Mouse (Mus musculus) midbrain, postnatal 0 days (tissue): ENCODE results near the gene Dab2ip. TPM values are rescaled to one million over a fixed set of nuclear protein-coding genes. Genes with fewer than 3 reads are reported as not detected.

Experiments used
- ATAC-seq: fragments of 200-750 bp; cut with Nextera tagmentation; 2 replicates; pipeline ENCODE4 v1.8.0; 2017; ENCODE audit warnings: moderate number of reproducible peaks, mild to moderate bottlenecking, moderate TSS enrichment, moderate library complexity; ENCODE audit not compliant: low FRiP score
- DNase-seq: peaks from one replicate; pipeline ENCODE4 v3.0.0-alpha.2; 2015; ENCODE audit warnings: low spot score
- H3K27ac ChIP-seq: fragments of 300-500 bp; sonication (generic); 2 replicates; pipeline ENCODE4 v1.5.1; 2014; ENCODE audit warnings: low read depth, mild to moderate bottlenecking, low read length, mixed read lengths
- H3K27me3 ChIP-seq: fragments of 300-500 bp; sonication (generic); 2 replicates; pipeline ENCODE4 v1.6.1; 2014; ENCODE audit warnings: low read length, control low read depth, mixed read lengths; ENCODE audit not compliant: insufficient read depth
- H3K36me3 ChIP-seq: fragments of 300-500 bp; sonication (generic); 2 replicates; pipeline ENCODE4 v1.6.1; 2014; ENCODE audit warnings: low read length, control low read depth, mixed read lengths; ENCODE audit not compliant: insufficient read depth
- H3K4me1 ChIP-seq: fragments of 300-500 bp; sonication (generic); 2 replicates; pipeline ENCODE4 v1.6.1; 2014; ENCODE audit warnings: mild to moderate bottlenecking, control low read depth, antibody characterized with exemption, low read length, mixed read lengths; ENCODE audit not compliant: insufficient read depth
- H3K4me2 ChIP-seq: fragments of 300-500 bp; sonication (generic); 2 replicates; pipeline ENCODE4 v1.6.1; 2014; ENCODE audit warnings: low read depth, mild to moderate bottlenecking, low read length, mixed read lengths; ENCODE audit not compliant: poor library complexity, severe bottlenecking
- H3K4me3 ChIP-seq: fragments of 300-500 bp; sonication (generic); 2 replicates; pipeline ENCODE4 v1.5.1; 2014; ENCODE audit warnings: low read depth, mild to moderate bottlenecking, low read length, moderate library complexity
- H3K9ac ChIP-seq: fragments of 300-500 bp; sonication (generic); replicated peaks from 2 replicates; pipeline ENCODE4 v1.6.1; 2014; ENCODE audit warnings: mild to moderate bottlenecking, low read length, moderate library complexity, mixed read lengths; ENCODE audit not compliant: poor library complexity, severe bottlenecking
- H3K9me3 ChIP-seq: fragments of 300-500 bp; sonication (generic); 2 replicates; pipeline ENCODE4 v1.6.1; 2016; ENCODE audit warnings: low read length, control low read depth
- CTCF ChIP-seq: IDR thresholded peaks from 2 replicates; pipeline ENCODE4 v1.5.1; 2016; ENCODE audit warnings: antibody characterized with exemption, mild to moderate bottlenecking
- WGBS: fragments of 180-500 bp; shearing (Covaris S2); extraction: QIAGEN DNeasy Blood & Tissue Kit; methylation state at CpG from one replicate; pipeline ENCODE4 v1.1.7; 2014; 5-methylcytosine and 5-hydroxymethylcytosine counted together
- polyA plus RNA-seq: library from polyadenylated mRNA; unstranded; fragments of >200 nt; fragmentation: Nextera tagmentation; extraction: Ambion mirVana; gene quantifications from 2 replicates; pipeline ENCODE4 v1.2.1, GENCODE M21; 2015
- total RNA-seq: library from RNA; depleted of rRNA; stranded (reverse); fragments of >200 nt; gene quantifications from 2 replicates; pipeline ENCODE4 v1.2.3, GENCODE M21; 2014

Gene Dab2ip
- total and polyA plus RNA-seq, 2 experiments from 2014 or later, result 73.3 to 175 TPM

DNA sequence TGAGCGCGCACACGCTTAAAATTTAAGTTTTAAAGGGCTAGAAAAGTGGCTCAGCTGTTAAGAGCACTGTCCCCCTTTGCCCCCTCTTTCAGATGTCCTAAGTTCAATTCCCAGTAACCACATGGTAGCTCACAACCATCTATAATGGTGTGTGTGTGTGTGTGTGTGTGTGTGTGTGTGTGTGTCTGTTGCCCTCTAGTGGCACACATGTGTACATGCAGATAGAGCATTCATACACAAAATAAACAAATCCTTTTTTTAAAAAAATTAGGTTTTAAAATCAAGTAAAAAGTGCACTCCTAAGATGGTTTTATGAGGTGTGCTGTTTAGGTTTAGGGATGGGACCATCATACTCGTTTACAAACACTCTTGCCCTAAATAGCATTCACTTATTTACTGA lies 45.8 kb upstream of the Dab2ip start:
- WGBS, result 100% methylated on average over 4 of the region's 4 CpGs
- Histone ChIP-seq H3K27me3 (no peaks in the 10 kb centered on the region), H3K9me3 (no peaks in the 10 kb centered on the region), H3K4me2 (no peak overlapping the region), H3K4me1 (0 out of 2 replicates have a peak, but pooled peaks cover 4% of the 10 kb centered on the region), H3K27ac (no peak overlapping the region), H3K9ac (no peak overlapping the region), H3K4me3 (no peak overlapping the region), H3K36me3 (no peaks in the 10 kb centered on the region)
- peak; percentile 59 for TF ChIP-seq CTCF
- DNase-seq, result no peak
- ATAC-seq, result no peak

DNA sequence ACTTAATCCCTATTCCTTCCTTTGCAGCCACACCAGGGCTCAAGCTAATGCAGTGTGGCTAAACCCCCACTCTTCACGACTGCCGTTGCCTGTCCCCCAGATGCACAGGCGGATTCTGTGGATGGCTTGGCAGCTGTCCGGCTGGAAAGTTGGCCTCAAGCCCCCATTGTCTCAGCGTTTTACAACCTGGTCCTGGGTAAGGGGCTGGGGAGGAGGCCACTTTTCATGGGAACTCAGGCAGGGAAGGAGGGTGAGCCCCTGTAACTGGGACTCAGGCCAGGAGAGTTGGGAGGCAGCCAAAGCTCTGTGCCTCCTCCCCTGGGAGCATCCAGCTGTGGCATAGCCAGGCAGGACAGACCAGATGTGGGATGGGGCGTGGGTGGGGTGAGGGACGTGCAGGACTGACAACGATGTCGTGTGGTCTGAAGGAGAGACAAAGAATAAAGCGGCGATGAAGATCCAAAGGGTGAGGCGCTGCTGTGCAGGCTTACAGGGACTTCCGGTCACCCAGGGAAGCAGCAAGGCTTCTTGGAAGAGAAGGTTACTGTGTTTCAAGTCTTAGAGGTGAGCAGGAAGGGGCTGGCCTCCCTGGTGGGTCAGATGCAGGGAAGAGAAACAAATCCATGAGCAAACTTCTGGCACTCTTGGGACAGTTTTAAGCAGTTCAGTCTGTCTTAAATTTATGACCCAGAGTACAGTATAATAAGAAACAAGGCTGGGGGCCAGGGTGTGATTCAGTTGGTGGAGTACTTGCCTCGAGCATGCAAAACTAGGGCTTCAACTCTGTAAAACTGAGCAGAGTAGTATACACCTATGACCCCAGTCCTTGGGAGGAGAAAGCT lies 43.8 kb upstream of the Dab2ip start:
- Histone ChIP-seq H3K27ac (peak overlapping the region; percentile 34), H3K36me3 (no peaks in the 10 kb centered on the region), H3K9me3 (no peaks in the 10 kb centered on the region), H3K4me2 (no peak overlapping the region), H3K4me3 (no peak overlapping the region), H3K4me1 (no peaks in the 10 kb centered on the region), H3K27me3 (no peaks in the 10 kb centered on the region), H3K9ac (no peak overlapping the region)
- DNase-seq (peak; percentile 75), ATAC-seq (peak; percentile 62; the same call in 1 of the 2 replicates)
- WGBS, result 37% methylated on average over 14 of the region's 14 CpGs
- no peak for TF ChIP-seq CTCF

DNA sequence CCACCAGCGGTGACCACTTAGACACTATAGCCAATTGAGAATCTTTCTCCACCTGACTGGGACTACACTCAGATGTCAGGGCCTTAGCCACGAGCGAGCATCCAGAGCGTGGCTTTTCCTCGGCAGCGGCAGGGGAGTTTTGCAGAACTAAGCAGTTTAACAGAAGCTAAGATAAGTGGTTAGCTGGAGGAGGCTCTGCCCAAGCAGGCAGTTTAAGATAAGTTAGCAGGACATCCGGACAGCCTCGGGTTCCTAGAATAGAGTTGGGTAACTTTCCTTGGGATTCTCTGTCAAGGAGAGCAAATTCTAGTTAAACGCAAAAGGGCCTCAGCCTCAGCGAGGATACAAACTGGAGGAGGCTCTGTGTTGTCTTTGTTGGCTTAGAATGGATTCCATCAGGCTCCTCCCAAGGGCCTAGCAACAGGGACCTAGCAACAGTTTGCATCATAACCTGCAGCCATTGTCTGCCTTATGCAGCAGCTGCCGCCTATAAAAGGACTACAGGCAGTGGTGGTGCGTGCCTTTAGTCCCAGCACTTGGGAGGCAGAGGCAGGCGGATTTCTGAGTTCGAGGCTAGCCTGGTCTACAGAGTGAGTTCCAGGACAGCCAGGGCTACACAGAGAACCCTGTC lies 31.3 kb upstream of the Dab2ip start:
- H3K27me3 ChIP-seq, result no peaks in the 10 kb centered on the region
- H3K36me3 ChIP-seq, result no peaks in the 10 kb centered on the region
- no peak overlapping the region for H3K4me2 ChIP-seq
- TF ChIP-seq CTCF, result no peak
- no peak overlapping the region for H3K4me3 ChIP-seq
- no peak overlapping the region for H3K27ac ChIP-seq
- WGBS, result 86% methylated on average over 14 of the region's 14 CpGs
- H3K9me3 ChIP-seq, result no peaks in the 10 kb centered on the region
- H3K4me1 ChIP-seq, result no peaks in the 10 kb centered on the region
- H3K9ac ChIP-seq, result no peak overlapping the region
- no peak for ATAC-seq
- no peak for DNase-seq

DNA sequence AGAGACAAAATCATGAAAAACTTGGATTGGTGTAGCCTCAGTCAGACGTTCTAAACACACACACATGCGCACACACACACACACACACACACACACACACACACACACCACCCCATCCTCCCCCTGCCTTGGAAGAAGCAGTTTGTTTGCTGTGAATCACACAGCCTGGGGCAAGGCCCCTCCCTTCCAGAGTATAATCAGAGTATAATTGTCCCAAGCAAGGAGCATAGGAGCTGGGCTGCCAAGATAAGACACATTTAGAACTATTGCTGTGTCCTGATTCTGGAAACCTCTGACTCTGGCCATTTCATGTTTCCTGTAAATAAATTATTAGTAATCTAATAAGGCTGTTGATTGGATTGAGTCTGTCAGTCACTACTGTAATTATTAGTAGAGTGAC lies 29.0 kb upstream of the Dab2ip start:
- no peak for TF ChIP-seq CTCF
- no peaks in the 10 kb centered on the region for H3K36me3 ChIP-seq

DNA sequence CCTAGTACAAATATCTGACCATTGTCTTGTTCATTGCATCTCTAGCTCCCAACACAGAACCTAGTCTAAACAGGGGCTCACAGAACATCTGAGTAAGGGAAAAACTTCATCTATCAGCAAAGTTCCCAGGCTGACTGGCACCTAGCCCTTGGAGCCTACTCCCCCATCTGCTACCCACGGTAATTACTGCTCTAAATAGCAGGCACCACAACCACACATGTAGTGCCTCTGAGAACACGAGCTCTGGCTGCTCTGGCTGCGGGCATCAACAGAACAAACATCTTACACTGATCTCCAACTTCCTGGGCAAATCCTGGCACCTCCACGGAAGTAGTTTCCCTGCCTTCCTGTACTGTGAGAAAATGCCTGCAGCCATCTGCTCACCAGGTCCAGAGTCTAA lies 28.2 kb upstream of the Dab2ip start:
- Histone ChIP-seq H3K27me3 (no peaks in the 10 kb centered on the region), H3K4me3 (no peak overlapping the region), H3K9me3 (no peaks in the 10 kb centered on the region), H3K9ac (no peak overlapping the region), H3K4me2 (no peak overlapping the region), H3K27ac (no peak overlapping the region), H3K4me1 (no peaks in the 10 kb centered on the region), H3K36me3 (no peaks in the 10 kb centered on the region)
- 70% methylated on average over 4 of the region's 4 CpGs for WGBS
- TF ChIP-seq CTCF, result no peak
- no peak for ATAC-seq
- DNase-seq, result no peak

More for the DNA sequence above, 29.0 kb upstream of the Dab2ip start:
- DNase-seq (no peak), ATAC-seq (no peak)
- Histone ChIP-seq H3K27ac (no peak overlapping the region), H3K27me3 (no peaks in the 10 kb centered on the region), H3K4me1 (no peaks in the 10 kb centered on the region), H3K9me3 (no peaks in the 10 kb centered on the region), H3K9ac (no peak overlapping the region), H3K4me3 (no peak overlapping the region), H3K4me2 (no peak overlapping the region)
- 86% methylated on average over 2 of the region's 2 CpGs for WGBS

DNA sequence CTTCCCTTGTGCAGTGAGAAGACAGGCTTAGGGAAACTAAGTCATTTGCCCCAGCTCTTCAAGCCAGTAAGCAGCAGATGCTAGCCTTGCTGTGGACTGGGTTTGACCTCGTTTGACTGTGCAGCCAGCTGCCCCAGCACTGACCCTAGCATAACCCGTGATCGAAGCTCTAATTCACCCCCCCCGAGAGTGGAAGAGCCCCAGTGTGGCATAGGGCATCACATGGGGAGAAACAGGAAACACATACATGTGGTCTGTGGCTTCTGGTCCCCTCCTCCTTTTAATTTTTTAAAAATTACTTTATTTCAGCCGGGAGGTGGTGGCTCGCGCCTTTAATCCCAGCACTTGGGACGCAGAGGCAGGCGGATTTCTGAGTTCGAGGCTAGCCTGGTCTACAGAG lies 27.3 kb upstream of the Dab2ip start:
- DNase-seq, result no peak
- no peaks in the 10 kb centered on the region for H3K27me3 ChIP-seq
- 89% methylated on average over 10 of the region's 10 CpGs for WGBS
- H3K9ac ChIP-seq, result no peak overlapping the region
- no peaks in the 10 kb centered on the region for H3K9me3 ChIP-seq
- H3K4me2 ChIP-seq, result no peak overlapping the region
- H3K4me1 ChIP-seq, result no peaks in the 10 kb centered on the region
- no peak overlapping the region for H3K27ac ChIP-seq
- no peak overlapping the region for H3K4me3 ChIP-seq
- no peak for TF ChIP-seq CTCF
- ATAC-seq, result no peak
- H3K36me3 ChIP-seq, result no peaks in the 10 kb centered on the region
